Mouse (Mus musculus): ENCODE data around the gene Cygb. TPM values are rescaled to one million over a fixed set of nuclear protein-coding genes. Genes with fewer than 3 reads are reported as not detected.
A peak's percentile ranks its signal among the peaks of the same experiment; 100 is the strongest.

Cygb gene
- total and polyA plus RNA-seq, 2 experiments from 2014 or later, result 21.1 to 38.8 TPM

GRCm38 (mm10) chr11:116609965-116610630, 44.0 kb downstream of the Cygb start:
- DNase-seq (ENCODE audit: low spot score), result no peak
- Histone ChIP-seq H3K4me3 (ENCODE audit: low read depth, low read length) (no peak overlapping the region), H3K9ac (replicated peaks; ENCODE audit: low read depth, low read length) (no peak overlapping the region), H3K27ac (ENCODE audit: low read depth) (no peak overlapping the region), H3K4me2 (ENCODE audit: low read depth, low read length) (no peak overlapping the region), H3K4me1 (ENCODE audit: control insufficient read depth, insufficient read depth) (0 out of 2 replicates have a peak, but pooled peaks cover 9% of the 10 kb centered on the region), H3K36me3 (replicated peaks; ENCODE audit: control insufficient read depth, insufficient read depth, low read length) (peaks cover 38% of the 10 kb centered on the region), H3K9me3 (replicated peaks; ENCODE audit: control insufficient read depth, low read length) (no peaks in the 10 kb centered on the region), H3K27me3 (ENCODE audit: control insufficient read depth, insufficient read depth, low read length) (no peaks in the 10 kb centered on the region)
- TF ChIP-seq EP300 (IDR thresholded peaks at IDR 0.05; ENCODE audit: low read depth) (no peak), CTCF (IDR thresholded peaks at IDR 0.05; ENCODE audit: low read depth) (no peak)
- ATAC-seq (ENCODE audit: insufficient read depth, low read depth), result no peak
- WGBS, result 81% methylated on average over 15 of the region's 15 CpGs

- Histone ChIP-seq H3K4me1 (ENCODE audit: control insufficient read depth, insufficient read depth) (no peaks in the 10 kb centered on the region), H3K27me3 (ENCODE audit: control insufficient read depth, insufficient read depth, low read length) (no peaks in the 10 kb centered on the region), H3K9ac (replicated peaks; ENCODE audit: low read depth, low read length) (no peak overlapping the region), H3K27ac (ENCODE audit: low read depth) (no peak overlapping the region), H3K9me3 (replicated peaks; ENCODE audit: control insufficient read depth, low read length) (no peaks in the 10 kb centered on the region), H3K4me2 (ENCODE audit: low read depth, low read length) (no peak overlapping the region), H3K4me3 (ENCODE audit: low read depth, low read length) (no peak overlapping the region), H3K36me3 (replicated peaks; ENCODE audit: control insufficient read depth, insufficient read depth, low read length) (peaks cover 62% of the 10 kb centered on the region)
- TF ChIP-seq EP300 (IDR thresholded peaks at IDR 0.05; ENCODE audit: low read depth), result no peak
- TF ChIP-seq CTCF (IDR thresholded peaks at IDR 0.05; ENCODE audit: low read depth), result no peak
- ATAC-seq (ENCODE audit: insufficient read depth, low read depth), result no peak
- no peak for DNase-seq (ENCODE audit: low spot score)
- WGBS, result 89% methylated on average over 3 of the region's 3 CpGs
These were observed 46.4 kb downstream of the Cygb start for GRCm38 (mm10) chr11:116607717-116608116.

- Histone ChIP-seq H3K27me3 (ENCODE audit: control insufficient read depth, insufficient read depth, low read length) (no peaks in the 10 kb centered on the region), H3K4me1 (ENCODE audit: control insufficient read depth, insufficient read depth) (no peaks in the 10 kb centered on the region), H3K4me3 (ENCODE audit: low read depth, low read length) (no peak overlapping the region), H3K36me3 (replicated peaks; ENCODE audit: control insufficient read depth, insufficient read depth, low read length) (peaks cover 86% of the 10 kb centered on the region), H3K4me2 (ENCODE audit: low read depth, low read length) (no peak overlapping the region), H3K9ac (replicated peaks; ENCODE audit: low read depth, low read length) (no peak overlapping the region), H3K27ac (ENCODE audit: low read depth) (no peak overlapping the region), H3K9me3 (replicated peaks; ENCODE audit: control insufficient read depth, low read length) (no peaks in the 10 kb centered on the region)
- TF ChIP-seq EP300 (IDR thresholded peaks at IDR 0.05; ENCODE audit: low read depth) (no peak), CTCF (IDR thresholded peaks at IDR 0.05; ENCODE audit: low read depth) (no peak)
- no peak for ATAC-seq (ENCODE audit: insufficient read depth, low read depth)
- WGBS, result 88% methylated on average over 12 of the region's 12 CpGs
- DNase-seq (ENCODE audit: low spot score), result no peak
These were observed 50.0 kb downstream of the Cygb start for GRCm38 (mm10) chr11:116604097-116604496.

GRCm38 (mm10) chr11:116603339-116603738, 50.8 kb downstream of the Cygb start:
- DNase-seq (ENCODE audit: low spot score), result no peak
- TF ChIP-seq EP300 (IDR thresholded peaks at IDR 0.05; ENCODE audit: low read depth), result no peak
- peak; percentile 63 for TF ChIP-seq CTCF (IDR thresholded peaks at IDR 0.05; ENCODE audit: low read depth)
- peaks cover 88% of the 10 kb centered on the region for H3K36me3 ChIP-seq (replicated peaks; ENCODE audit: control insufficient read depth, insufficient read depth, low read length)

GRCm38 (mm10) chr11:116602043-116602442, 52.1 kb downstream of the Cygb start:
- H3K4me3 ChIP-seq (ENCODE audit: low read depth, low read length), result no peak overlapping the region
- peaks cover 84% of the 10 kb centered on the region for H3K36me3 ChIP-seq (replicated peaks; ENCODE audit: control insufficient read depth, insufficient read depth, low read length)
- WGBS, result 88% methylated on average over 8 of the region's 8 CpGs
- no peak overlapping the region for H3K9ac ChIP-seq (replicated peaks; ENCODE audit: low read depth, low read length)
- DNase-seq (ENCODE audit: low spot score) (no peak), ATAC-seq (ENCODE audit: insufficient read depth, low read depth) (no peak)
- no peak overlapping the region for H3K27ac ChIP-seq (ENCODE audit: low read depth)
- no peaks in the 10 kb centered on the region for H3K4me1 ChIP-seq (ENCODE audit: control insufficient read depth, insufficient read depth)
- no peak overlapping the region for H3K4me2 ChIP-seq (ENCODE audit: low read depth, low read length)
- TF ChIP-seq EP300 (IDR thresholded peaks at IDR 0.05; ENCODE audit: low read depth) (no peak), CTCF (IDR thresholded peaks at IDR 0.05; ENCODE audit: low read depth) (no peak)
- no peaks in the 10 kb centered on the region for H3K27me3 ChIP-seq (ENCODE audit: control insufficient read depth, insufficient read depth, low read length)
- H3K9me3 ChIP-seq (replicated peaks; ENCODE audit: control insufficient read depth, low read length), result no peaks in the 10 kb centered on the region

More at GRCm38 (mm10) chr11:116603339-116603738, 50.8 kb downstream of the Cygb start:
- no peaks in the 10 kb centered on the region for H3K4me1 ChIP-seq (ENCODE audit: control insufficient read depth, insufficient read depth)
- no peak overlapping the region for H3K27ac ChIP-seq (ENCODE audit: low read depth)
- H3K4me2 ChIP-seq (ENCODE audit: low read depth, low read length), result no peak overlapping the region
- H3K4me3 ChIP-seq (ENCODE audit: low read depth, low read length), result no peak overlapping the region
- H3K9ac ChIP-seq (replicated peaks; ENCODE audit: low read depth, low read length), result no peak overlapping the region
- ATAC-seq (ENCODE audit: insufficient read depth, low read depth), result no peak
- no peaks in the 10 kb centered on the region for H3K27me3 ChIP-seq (ENCODE audit: control insufficient read depth, insufficient read depth, low read length)
- no peaks in the 10 kb centered on the region for H3K9me3 ChIP-seq (replicated peaks; ENCODE audit: control insufficient read depth, low read length)
- 83% methylated on average over 10 of the region's 10 CpGs for WGBS

- Histone ChIP-seq H3K36me3 (replicated peaks; ENCODE audit: control insufficient read depth, insufficient read depth, low read length) (peaks cover 77% of the 10 kb centered on the region), H3K4me1 (ENCODE audit: control insufficient read depth, insufficient read depth) (no peaks in the 10 kb centered on the region)
- ATAC-seq (ENCODE audit: insufficient read depth, low read depth), result no peak
These were observed 52.9 kb downstream of the Cygb start for GRCm38 (mm10) chr11:116601166-116601565.

More at GRCm38 (mm10) chr11:116601166-116601565, 52.9 kb downstream of the Cygb start:
- Histone ChIP-seq H3K9ac (replicated peaks; ENCODE audit: low read depth, low read length) (no peak overlapping the region), H3K4me2 (ENCODE audit: low read depth, low read length) (no peak overlapping the region), H3K4me3 (ENCODE audit: low read depth, low read length) (no peak overlapping the region), H3K9me3 (replicated peaks; ENCODE audit: control insufficient read depth, low read length) (no peaks in the 10 kb centered on the region), H3K27me3 (ENCODE audit: control insufficient read depth, insufficient read depth, low read length) (no peaks in the 10 kb centered on the region), H3K27ac (ENCODE audit: low read depth) (no peak overlapping the region)
- DNase-seq (ENCODE audit: low spot score), result no peak
- WGBS, result 95% methylated on average over 8 of the region's 8 CpGs
- no peak for TF ChIP-seq EP300 (IDR thresholded peaks at IDR 0.05; ENCODE audit: low read depth)
- no peak for TF ChIP-seq CTCF (IDR thresholded peaks at IDR 0.05; ENCODE audit: low read depth)

All from heart, postnatal 0 days (tissue).